Mouse (Mus musculus) embryo, embryonic 11 days (tissue): ENCODE data around the gene Gfod1.

Experiments used
- DNase-seq: peaks from one replicate; pipeline ENCODE4 v3.0.0-alpha.2; 2015

Gfod1 gene

DNA sequence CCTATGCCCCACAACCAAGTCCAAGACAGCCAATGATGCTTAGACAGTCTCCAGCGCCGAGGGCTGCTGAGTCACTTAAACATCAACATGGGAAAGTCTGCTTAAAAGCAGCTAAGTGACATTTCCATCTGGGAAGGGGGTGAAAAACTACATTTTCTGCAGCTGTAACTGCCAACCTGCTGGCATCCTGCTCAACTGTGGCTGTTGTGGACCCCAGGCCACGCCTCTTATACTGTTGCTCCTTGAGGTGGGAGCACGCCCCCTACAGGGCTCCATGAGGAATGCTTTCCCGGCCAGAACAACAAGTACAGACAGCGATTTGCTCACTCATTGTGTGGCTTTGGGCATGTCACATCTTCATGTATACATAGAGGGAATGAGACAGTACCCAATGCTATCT is 106.8 kb downstream of the Gfod1 start:
- no peak for DNase-seq

DNA sequence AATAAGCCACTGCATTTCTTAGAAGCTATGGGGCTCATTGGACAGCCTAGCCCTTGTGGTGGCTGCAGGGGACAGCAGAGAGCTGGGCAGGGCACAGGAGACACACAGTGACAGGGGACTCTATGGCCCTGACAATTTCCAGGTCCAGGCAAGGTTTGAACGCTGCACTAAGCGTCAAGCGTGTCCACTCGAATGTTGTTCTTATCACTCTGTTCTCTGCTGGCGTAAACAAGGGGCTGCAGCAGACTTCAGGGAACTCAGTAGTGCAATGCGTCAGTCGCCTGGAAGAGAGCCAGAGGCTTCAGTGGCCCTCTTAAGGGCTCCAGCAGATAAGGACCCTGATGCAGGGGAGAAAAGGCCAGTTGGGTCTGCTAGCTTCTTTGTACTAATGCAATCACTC is 108.0 kb downstream of the Gfod1 start:
- no peak for DNase-seq

DNA sequence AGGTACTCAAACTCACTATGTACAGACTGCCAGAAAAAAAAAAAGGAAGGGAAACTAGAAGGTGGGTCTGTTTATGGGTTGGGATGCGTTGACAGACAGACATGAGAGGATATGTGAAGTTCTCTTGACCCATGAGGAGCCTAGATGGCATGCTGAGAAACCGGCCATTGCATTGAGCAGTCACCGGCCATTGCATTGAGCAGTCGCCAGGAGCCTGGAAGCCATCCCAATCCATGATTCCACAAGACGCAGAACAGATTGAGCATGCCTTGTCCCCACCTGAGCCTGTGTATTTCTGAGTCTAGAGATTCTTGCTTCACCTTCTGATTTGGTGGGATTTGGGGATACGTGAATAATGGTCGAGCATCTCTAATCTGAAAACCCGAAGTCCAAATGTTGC is 110.0 kb downstream of the Gfod1 start:
- no peak for DNase-seq

DNA sequence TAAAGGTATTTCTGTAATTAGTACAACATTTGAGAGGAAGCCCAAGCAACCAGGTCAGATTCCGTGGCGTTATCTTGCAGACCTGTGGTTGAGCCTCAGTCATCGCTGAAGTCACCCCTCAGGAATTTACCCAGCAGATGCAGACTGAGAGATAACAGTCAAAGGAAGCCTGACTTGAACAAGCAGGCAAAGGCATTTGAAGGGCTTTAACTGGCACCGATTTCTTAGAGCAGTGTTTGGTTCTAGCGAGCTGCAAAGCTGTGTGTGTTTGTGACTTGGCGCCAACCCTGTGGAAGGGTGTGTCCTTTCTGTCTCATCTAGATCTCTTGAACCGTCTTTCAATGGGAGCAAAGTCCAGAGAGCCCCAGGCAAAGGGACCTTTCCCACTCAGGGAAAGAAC is 110.7 kb downstream of the Gfod1 start:
- no peak for DNase-seq

DNA sequence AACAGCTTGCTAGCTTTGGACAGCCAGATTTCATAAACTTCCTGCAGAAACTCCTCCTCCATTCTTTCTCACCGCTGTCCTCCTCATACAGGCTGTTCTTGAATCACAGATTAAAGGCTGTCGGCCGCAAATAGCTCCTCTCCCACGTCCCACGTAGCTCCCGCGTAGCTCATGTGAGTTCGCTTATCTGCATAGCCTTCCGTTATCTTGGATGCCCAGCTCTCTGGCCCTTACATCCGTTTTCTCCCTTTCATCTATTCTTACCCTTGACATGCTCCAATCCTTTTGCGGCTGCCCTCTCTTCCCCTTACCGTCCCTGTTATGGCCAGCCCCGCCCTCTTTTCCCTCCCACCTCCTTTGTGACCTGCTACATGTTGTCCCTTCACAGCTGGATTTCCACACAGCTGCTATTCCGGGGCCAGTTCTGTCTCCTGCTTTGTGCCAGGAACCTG is 112.2 kb downstream of the Gfod1 start:
- DNase-seq: peak; percentile 39

DNA sequence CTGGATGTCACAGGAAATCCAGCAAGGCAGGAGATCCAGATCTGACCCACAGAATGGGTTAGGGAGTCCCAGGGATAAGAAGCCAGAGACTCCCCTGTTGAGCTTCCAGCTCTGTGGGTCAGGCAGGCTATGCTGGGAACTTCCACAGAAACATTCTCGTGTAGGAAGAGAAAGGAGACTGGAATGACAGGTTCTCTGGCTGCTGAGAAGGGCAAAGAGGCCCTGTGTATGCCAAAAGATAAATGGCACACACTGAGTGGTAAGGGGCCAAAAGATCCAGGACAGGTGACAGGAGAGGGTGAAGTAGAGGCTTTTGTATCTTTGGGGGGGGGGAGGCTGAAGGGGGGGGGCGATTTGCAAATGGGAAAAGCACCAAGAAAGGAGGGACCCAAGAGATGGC is 112.7 kb downstream of the Gfod1 start:
- no peak for DNase-seq

DNA sequence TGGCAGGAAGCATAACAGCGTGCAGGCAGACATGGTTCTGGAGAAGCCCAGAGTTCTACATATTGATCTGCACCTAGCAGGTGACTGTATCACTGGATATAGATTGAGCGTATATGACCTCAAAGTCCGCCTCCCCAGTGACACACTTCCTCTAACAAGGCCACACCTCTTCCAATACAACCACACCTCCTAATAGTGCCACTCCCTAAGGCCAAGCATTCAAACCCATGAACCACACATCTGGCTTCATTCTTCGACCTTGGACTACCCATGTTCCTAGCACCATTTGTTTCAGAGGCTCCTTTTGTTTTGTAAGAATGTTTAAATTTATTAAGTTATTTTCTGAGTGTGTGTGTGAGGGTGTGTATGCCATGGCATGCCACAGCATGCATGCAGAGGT is 116.2 kb downstream of the Gfod1 start:
- DNase-seq: no peak

DNA sequence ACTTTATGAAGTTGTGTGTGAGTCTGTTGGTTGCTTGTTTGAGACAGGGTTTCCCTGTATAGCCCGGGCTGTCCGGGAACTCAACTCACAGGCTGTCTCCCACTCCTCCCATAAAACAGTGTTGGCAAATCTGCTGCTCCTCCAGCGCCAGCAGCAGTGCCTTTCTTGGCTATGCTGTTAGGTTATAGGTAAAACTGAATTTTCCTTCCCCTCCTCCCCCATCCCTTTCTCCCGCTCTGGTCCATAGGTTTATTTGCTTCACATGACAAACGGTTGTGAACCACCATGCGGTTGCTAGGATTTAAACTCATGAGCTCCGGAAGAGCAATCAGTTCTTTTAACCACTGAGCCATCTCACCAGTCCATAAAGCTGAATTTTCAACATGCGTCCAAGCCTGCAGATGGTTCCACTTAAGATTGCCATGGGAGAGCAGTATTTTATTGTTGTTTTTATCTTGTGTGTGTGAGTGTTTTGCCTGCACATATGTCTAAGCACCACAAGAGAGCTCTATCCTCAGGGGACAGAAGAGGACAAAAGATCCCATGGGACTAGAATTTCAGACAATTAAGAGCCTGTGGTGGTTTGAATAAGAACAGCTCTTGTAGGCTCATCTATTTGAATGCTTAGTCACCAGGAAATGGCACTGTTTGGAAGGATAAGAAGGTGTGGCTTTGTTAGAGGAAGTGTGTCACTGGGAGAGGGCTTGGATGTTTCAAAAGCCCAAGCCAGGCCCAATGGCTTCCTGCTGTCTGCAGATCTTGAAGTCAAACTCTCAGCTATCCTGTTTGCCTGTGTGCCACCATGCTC is 120.5 kb downstream of the Gfod1 start:
- DNase-seq: peak; percentile 22

DNA sequence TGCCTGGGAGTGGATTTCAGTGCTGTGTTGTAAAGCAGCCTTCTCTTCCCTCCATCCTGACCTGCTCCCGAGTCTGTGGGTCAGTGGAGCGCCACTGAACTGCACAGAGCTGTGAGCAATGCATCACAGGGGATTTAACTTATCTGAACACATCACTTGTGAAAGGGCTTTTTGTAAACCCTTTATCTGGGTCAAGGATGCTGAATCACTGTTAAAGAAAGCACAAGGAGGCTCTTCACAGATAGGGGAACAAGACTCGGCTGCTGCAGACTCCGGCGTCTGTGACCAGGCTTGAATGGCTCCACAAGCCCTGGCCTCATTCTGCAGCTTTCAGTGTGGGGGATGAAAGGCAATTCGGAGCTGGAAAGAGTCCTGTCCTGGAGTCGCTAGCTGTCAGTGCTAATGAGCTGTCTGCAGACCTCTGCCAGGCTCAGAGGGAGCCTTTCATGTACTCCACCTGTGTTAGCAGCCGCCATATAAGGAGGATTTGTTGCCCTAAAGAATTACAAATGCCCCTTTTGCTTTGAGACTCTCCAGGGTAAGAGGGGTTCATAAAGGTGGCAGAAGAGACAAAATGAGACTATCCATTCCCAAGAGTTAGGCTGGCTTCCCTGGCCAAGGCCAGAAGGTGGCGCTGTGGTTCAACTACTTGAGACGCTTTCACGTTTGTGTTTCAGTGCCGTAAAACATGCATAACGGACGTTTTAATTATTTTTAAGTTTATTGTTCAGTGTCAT is 121.3 kb downstream of the Gfod1 start:
- peak; percentile 92 for DNase-seq

DNA sequence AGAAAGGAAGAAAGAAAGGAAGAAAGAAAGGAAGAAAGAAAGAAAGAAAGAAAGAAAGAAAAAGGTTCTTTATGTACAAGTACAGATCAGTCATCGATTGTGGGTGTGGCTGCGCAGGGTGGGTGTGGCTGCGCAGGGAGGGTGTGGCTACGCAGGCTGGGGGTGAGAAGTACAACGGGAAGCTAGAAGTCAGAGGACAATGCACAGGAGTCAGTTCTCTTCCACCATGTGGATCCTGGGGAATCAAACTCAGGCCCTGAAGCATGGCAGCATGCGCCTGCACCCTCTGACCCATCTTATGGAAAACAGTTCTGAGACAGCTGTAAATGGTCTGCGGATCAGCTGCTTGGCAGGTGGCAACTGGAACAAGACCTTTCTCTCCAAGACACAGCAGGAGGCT is 122.9 kb downstream of the Gfod1 start:
- no peak for DNase-seq

DNA sequence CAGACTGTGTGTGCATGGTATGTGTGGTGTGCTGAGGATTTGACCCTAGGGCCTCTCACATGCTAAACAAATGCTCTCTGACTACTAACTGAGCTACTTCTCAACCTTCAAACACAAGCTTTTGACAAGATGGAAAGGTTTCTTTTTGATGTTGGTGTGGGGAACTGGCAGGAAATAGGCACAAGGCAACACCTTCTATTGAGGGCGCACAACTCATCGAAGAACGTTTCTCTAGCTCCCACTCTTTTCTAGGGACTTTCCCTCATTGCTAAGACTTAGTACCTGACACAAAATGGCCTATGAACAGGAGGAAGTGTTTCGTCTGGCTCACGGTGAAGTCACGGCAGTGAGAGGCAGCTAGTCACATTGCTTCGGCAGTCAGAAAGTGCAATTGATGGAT is 126.7 kb downstream of the Gfod1 start:
- DNase-seq: no peak

DNA sequence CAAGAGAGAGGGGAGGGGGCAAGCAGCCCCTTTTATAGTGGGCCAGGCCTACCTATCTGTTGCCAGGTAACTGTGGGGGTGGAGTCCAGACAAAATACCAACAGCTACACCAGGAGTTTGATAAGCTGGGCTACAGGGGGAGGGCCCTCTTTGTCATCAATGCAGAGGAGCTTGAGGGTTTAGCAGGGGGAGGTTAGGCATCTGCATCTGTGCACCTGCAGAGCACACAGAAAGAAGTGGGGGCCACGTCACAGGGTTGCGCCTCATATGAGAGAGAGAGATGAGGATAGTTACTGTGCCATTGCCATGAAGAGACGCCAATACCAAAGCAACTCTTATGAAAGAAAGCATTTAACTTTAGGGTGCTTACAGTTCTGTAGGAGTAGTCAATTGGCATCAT is 127.3 kb downstream of the Gfod1 start:
- no peak for DNase-seq

DNA sequence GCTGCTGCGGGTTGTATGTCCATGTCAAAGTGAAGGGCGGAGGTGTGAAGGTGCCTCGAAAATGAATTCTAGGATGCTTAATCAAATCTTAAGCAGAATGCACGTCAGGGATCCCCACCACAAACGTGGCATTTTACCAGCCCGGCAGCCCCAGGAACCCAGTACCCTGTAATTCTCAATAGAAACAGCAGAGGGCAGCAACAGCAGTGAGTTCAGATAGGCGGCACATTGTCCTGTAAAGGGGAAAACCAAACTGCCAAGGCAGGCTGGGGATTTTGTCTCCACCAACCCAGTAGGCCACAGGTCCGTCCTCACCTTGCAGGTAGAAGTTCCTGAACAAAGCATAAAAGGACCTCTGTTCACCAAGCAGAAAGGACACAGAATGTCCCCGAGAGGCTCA is 130.7 kb downstream of the Gfod1 start:
- peak; percentile 83 for DNase-seq

DNA sequence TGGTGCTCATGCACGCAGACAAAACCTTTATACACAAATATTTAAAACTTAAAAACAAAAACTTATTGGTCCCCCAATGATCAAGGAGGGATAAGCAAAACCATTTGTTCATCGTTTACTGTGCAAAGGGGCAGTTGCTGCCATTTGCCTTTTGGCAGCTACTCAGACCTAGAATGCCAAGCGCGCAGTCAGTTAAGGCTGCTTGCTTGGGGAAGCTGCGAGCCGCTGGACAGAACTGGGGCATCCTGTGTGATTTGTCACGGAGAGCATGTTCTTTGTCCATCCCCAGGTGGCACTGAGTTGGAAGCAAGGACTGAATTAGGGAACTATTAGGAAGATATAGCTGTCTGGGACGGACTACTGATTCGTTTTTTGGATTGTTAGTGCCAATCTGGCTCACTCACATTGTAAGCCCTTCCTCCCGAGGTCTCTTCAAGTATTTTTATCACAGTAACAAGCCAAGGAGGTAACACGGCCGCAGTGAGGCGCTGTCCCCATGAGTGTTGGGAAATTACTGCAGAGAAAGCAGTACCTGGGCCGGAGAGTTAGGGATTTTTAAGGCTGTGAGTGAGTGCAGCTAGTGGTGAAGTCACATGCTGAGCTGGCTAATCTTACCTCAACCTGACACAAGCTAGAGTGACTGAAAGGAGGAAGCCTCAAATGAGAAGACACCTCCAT is 131.8 kb downstream of the Gfod1 start:
- peak; percentile 45 for DNase-seq

DNA sequence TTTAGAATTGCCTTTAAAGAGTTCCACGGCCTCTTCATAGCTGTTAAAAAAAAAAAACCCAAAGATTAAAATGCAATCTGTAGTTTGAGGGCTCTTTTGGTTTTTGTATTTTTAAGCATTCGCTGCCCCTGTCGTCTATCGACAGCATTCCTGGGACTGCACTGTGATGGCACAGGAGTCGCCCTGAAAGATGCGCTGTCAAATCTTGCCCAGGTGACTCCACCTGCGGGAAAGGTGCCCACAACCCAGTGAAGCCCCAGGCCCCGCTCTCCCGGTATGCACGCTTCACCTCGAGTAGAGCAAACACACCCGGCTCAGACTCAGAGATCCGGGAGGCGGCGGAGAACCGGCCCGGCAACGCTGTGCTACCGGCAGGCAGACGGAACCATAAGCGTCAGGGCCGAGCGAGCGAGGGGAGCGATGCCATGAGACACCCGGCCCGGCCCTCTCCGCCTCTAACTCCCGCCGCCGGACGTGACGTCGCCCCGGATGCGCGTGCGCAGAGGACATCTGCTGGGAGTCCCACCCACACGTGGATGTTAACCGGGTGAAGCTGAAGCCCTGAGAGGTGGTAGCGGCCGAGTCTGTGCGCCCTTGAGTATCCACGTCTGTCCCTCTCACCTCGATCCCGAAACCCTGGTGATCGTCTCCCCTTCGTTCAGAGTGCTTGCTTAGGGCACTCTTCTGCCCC is 132.8 kb downstream of the Gfod1 start, which contains the start of gene Tbc1d7:
TSS of gene Tbc1d7 (minus strand) at position 482 of the 691 bp plus-strand sequence.
- DNase-seq: peak; percentile 98

DNA sequence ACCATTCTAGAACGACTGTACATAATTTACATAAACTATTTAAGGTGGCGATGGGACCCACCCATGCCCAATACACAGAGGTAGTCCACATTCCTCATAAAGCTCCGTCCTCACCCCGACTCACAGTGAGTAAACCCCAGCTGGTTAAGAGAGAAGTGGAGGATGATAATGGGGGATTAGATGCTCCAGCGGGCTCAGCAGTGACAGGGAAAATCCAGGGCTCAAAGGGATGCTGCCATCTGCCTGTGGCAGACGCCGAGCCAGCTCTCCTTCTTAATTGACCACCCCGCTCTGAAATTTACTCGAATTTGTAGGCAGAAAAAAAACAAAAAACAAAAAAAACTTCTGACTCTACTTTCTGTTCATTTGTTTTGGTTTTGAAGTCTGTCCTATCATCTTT is 136.3 kb downstream of the Gfod1 start:
- DNase-seq: no peak

DNA sequence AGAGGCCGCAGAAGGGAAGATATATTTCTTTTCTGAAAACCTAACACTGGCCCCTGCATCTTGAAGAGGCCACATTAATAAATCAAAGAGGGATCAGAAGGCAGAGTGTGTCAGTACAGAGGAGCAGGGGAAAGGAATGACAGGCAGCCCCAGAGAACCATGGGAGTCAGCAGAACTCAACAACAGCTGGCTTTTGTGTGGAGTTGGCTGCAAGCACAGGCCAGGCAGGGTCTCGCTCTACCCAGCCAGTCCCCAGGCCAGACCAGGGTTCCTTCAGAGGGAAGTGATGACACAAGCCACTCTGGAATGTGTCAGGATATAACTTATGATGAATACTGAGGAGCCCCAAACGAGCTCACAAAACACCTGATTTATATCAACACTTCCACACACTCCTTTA is 144.5 kb downstream of the Gfod1 start:
- peak; percentile 39 for DNase-seq

DNA sequence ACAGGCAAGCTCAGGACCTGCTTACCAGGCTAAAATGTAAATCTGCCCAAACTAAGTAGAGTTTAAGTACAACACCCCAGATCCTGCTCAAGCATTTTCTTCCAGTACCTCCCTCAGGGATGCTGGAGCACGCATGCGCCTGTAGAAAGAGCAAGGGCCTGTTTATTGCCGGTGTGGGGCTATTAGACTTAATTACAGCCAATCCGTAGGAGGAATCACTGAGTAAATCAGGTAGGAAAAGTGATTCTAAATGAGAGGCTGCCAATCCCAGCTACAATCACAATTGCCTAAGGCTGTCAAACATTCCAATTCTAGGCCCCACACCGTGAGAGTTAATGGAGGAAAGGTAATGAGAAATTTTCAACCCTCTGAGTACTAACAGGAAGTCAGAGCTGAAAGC is 145.7 kb downstream of the Gfod1 start:
- no peak for DNase-seq

DNA sequence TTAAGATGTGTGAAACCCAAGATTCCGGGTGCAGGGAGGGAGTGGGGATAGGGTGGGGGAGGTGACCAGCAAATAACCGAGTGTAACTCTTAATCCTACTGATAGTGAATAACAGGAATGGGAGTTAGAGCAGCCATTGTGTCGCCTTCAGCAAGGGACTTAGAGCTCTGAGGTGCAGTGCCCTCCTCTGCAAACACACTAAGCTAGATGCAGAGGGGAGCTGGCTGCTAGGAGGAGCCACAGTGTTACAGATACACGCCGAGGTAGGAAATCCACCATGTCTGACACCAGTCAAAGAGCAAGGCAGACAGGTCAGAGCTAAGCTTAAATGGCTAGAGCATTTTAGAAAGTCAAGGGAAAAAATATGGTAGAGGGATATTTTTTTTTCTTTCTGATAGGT is 146.6 kb downstream of the Gfod1 start:
- DNase-seq: no peak

DNA sequence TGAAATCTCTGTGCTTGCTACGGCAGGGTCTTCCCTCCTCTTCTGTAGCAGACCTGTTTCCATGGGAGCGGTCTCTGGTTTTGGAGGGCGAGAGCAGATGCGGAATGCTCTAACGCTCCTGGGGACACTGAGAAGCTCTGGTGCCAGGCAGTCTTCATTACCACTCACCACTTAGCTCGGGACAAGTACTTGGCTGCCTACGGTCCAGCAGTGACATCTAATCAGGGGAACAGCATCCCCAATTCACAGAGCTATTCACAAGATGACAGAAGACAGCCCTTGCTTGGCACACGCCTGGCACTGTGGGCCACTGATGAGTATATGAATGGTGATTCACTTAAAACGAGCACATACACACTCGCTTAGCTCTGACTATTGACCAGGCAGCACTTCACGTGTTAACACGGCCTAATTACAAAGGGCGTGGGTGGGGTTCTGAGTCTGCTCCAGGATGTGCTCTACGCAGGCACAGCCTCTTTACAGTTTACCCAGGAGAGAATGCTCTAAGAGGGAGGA is 151.9 kb downstream of the Gfod1 start:
- no peak for DNase-seq

DNA sequence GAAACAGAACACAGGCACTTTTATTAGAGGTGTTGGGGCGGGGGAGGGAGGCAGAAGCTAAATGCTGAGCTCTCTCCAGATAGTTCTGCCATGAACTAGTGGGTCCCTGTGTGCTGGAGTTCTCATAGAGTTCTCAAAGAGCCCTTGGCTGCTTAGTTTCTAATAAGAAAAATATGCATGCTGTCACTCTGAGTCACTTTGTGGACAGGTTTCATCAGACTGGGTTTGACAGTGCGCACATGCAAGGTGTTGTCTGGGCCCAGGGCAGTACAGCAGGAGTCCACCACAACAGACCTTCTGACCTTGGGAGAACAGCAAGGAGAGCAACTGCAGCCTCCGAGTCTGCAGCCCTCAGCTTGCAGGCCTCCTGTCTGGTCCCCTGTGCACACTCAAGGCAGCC is 154.3 kb downstream of the Gfod1 start:
- no peak for DNase-seq

DNA sequence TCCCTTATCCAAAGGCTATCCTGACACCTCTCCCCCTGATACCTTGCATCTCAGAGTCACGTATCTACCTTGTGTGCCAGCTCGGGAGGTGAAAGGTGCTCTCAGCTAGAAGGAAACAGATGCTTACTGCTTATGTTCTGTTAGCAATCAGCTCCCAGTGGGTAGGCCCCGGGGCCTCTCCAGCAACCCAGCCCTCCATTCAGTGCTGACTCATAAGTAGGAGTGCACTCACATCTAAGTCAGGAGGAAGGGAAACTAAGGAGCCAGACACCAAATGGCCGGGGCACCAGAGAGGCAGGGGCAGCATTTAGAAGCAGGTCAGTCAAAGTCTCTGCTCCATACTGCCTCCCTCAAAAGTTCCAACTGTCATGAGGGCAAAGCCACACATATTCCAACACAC is 155.3 kb downstream of the Gfod1 start:
- DNase-seq: no peak
